Mouse (Mus musculus): ENCODE results near the gene Tmem121.

GRCm38 (mm10) chr12:113137260-113138213, 48.2 kb upstream of the Tmem121 start:
- TF ChIP-seq MAFK (IDR thresholded peaks at IDR 0.05; ENCODE audit: insufficient read depth, low read depth, low read length) (no peak), ZNF384 (IDR thresholded peaks at IDR 0.05; ENCODE audit: low read depth, low read length) (no peak), ZC3H11A (IDR thresholded peaks at IDR 0.05; ENCODE audit: borderline replicate concordance, low read depth, low read length) (no peak), CHD2 (IDR thresholded peaks at IDR 0.05; ENCODE audit: low read depth, low read length) (no peak)
